Mouse (Mus musculus) neural tube, embryonic 12.5 days (tissue): ENCODE data around the gene Iqcn. TPM values are rescaled to one million over a fixed set of nuclear protein-coding genes. Genes with fewer than 3 reads are reported as not detected.

ENCODE experiments used
- ATAC-seq: fragments of 200-750 bp; cut with Nextera tagmentation; 2 replicates; pipeline ENCODE4 v1.8.0; 2017; ENCODE audit warnings: low read depth, mild to moderate bottlenecking, moderate TSS enrichment, moderate library complexity; ENCODE audit not compliant: low FRiP score
- H3K27ac ChIP-seq: fragments of 300-500 bp; sonication (generic); 2 replicates; pipeline ENCODE4 v1.5.1; 2016
- H3K27me3 ChIP-seq: fragments of 300-500 bp; sonication (generic); replicated peaks from 2 replicates; pipeline ENCODE4 v1.6.1; 2016; ENCODE audit warnings: mild to moderate bottlenecking
- H3K36me3 ChIP-seq: fragments of 300-500 bp; sonication (generic); 2 replicates; pipeline ENCODE4 v1.6.1; 2016; ENCODE audit warnings: mild to moderate bottlenecking
- H3K4me1 ChIP-seq: fragments of 300-500 bp; sonication (generic); 2 replicates; pipeline ENCODE4 v1.6.1; 2016
- H3K4me2 ChIP-seq: fragments of 300-500 bp; sonication (generic); replicated peaks from 2 replicates; pipeline ENCODE4 v1.6.1; 2016; ENCODE audit warnings: mild to moderate bottlenecking
- H3K4me3 ChIP-seq: fragments of 300-500 bp; sonication (generic); 2 replicates; pipeline ENCODE4 v1.5.1; 2016
- H3K9ac ChIP-seq: fragments of 300-500 bp; sonication (generic); 2 replicates; pipeline ENCODE4 v1.6.1; 2016; ENCODE audit warnings: mild to moderate bottlenecking
- H3K9me3 ChIP-seq: fragments of 300-500 bp; sonication (generic); 2 replicates; pipeline ENCODE4 v1.6.1; 2016; ENCODE audit warnings: mild to moderate bottlenecking
- WGBS: fragments of 180-500 bp; shearing (Covaris S2); methylation state at CpG from one replicate; pipeline ENCODE4 v1.1.7; 2016; 5-methylcytosine and 5-hydroxymethylcytosine counted together
- polyA plus RNA-seq: library from polyadenylated mRNA; unstranded; fragments of >200 nt; fragmentation: Nextera tagmentation; extraction: Ambion mirVana; gene quantifications from 2 replicates; pipeline ENCODE4 v1.2.1, GENCODE M21; 2016

Gene Iqcn
- polyA plus RNA-seq, 1 experiment from 2014 or later = 0.16 TPM

GRCm38 (mm10) chr8:70743656-70744590 is 40.7 kb downstream of the Iqcn start:
- H3K27me3 ChIP-seq = peaks cover 80% of the 10 kb centered on the region
- H3K9me3 ChIP-seq = no peaks in the 10 kb centered on the region
- peaks cover 16% of the 10 kb centered on the region for H3K4me1 ChIP-seq
- ATAC-seq = peak; percentile 52; the same call in 1 of the 2 replicates
- peak overlapping the region; percentile 47 for H3K9ac ChIP-seq
- peak overlapping the region; percentile 57 for H3K4me2 ChIP-seq
- 4% methylated on average over 48 of the region's 48 CpGs for WGBS
- no peak overlapping the region for H3K27ac ChIP-seq
- no peaks in the 10 kb centered on the region for H3K36me3 ChIP-seq
- peak overlapping the region; percentile 27 for H3K4me3 ChIP-seq

- Histone ChIP-seq H3K9me3 (no peaks in the 10 kb centered on the region), H3K4me1 (peaks cover 16% of the 10 kb centered on the region), H3K4me3 (no peak overlapping the region), H3K27ac (no peak overlapping the region), H3K4me2 (no peak overlapping the region), H3K9ac (no peak overlapping the region), H3K27me3 (peaks cover 84% of the 10 kb centered on the region), H3K36me3 (no peaks in the 10 kb centered on the region)
- WGBS = 63% methylated on average over 11 of the region's 11 CpGs
- no peak for ATAC-seq
Observed at GRCm38 (mm10) chr8:70744806-70745205, 41.5 kb downstream of the Iqcn start.

GRCm38 (mm10) chr8:70745691-70746220 is 42.5 kb downstream of the Iqcn start:
- H3K36me3 ChIP-seq = no peaks in the 10 kb centered on the region
- no peak overlapping the region for H3K4me2 ChIP-seq
- no peak overlapping the region for H3K4me3 ChIP-seq
- peaks cover 16% of the 10 kb centered on the region for H3K4me1 ChIP-seq
- no peak overlapping the region for H3K27ac ChIP-seq
- H3K9ac ChIP-seq = no peak overlapping the region
- no peak for ATAC-seq
- WGBS = 50% methylated on average over 19 of the region's 19 CpGs
- peaks cover 80% of the 10 kb centered on the region for H3K27me3 ChIP-seq
- H3K9me3 ChIP-seq = no peaks in the 10 kb centered on the region

- no peak for ATAC-seq
- H3K9ac ChIP-seq = no peak overlapping the region
Observed at GRCm38 (mm10) chr8:70746676-70747075, 43.4 kb downstream of the Iqcn start.

GRCm38 (mm10) chr8:70747211-70747890 is 44.1 kb downstream of the Iqcn start:
- no peaks in the 10 kb centered on the region for H3K36me3 ChIP-seq
- H3K4me1 ChIP-seq = peaks cover 16% of the 10 kb centered on the region
- ATAC-seq = no peak
- H3K4me3 ChIP-seq = no peak overlapping the region
- H3K9me3 ChIP-seq = no peaks in the 10 kb centered on the region
- H3K9ac ChIP-seq = no peak overlapping the region
- H3K4me2 ChIP-seq = no peak overlapping the region
- peaks cover 68% of the 10 kb centered on the region for H3K27me3 ChIP-seq
- H3K27ac ChIP-seq = no peak overlapping the region
- WGBS = 85% methylated on average over 18 of the region's 18 CpGs

More at GRCm38 (mm10) chr8:70746676-70747075, 43.4 kb downstream of the Iqcn start:
- 79% methylated on average over 9 of the region's 9 CpGs for WGBS
- Histone ChIP-seq H3K9me3 (no peaks in the 10 kb centered on the region), H3K4me2 (no peak overlapping the region), H3K36me3 (no peaks in the 10 kb centered on the region), H3K4me1 (peaks cover 16% of the 10 kb centered on the region), H3K27ac (no peak overlapping the region), H3K27me3 (peaks cover 75% of the 10 kb centered on the region), H3K4me3 (no peak overlapping the region)

GRCm38 (mm10) chr8:70748246-70749096 is 45.2 kb downstream of the Iqcn start:
- no peak overlapping the region for H3K4me3 ChIP-seq
- ATAC-seq = no peak
- no peaks in the 10 kb centered on the region for H3K36me3 ChIP-seq
- no peaks in the 10 kb centered on the region for H3K9me3 ChIP-seq
- no peak overlapping the region for H3K4me2 ChIP-seq
- WGBS = 88% methylated on average over 23 of the region's 23 CpGs
- H3K27me3 ChIP-seq = peaks cover 57% of the 10 kb centered on the region
- no peak overlapping the region for H3K27ac ChIP-seq
- H3K4me1 ChIP-seq = peaks cover 14% of the 10 kb centered on the region
- H3K9ac ChIP-seq = no peak overlapping the region

- peaks cover 7% of the 10 kb centered on the region; the same call in 1 of the 2 replicates for H3K4me1 ChIP-seq
- H3K36me3 ChIP-seq = no peaks in the 10 kb centered on the region
- H3K9ac ChIP-seq = no peak overlapping the region
- WGBS = 80% methylated on average over 19 of the region's 19 CpGs
- no peak overlapping the region for H3K4me3 ChIP-seq
- H3K4me2 ChIP-seq = no peak overlapping the region
- no peaks in the 10 kb centered on the region for H3K9me3 ChIP-seq
- H3K27me3 ChIP-seq = peaks cover 49% of the 10 kb centered on the region
- ATAC-seq = no peak
- no peak overlapping the region for H3K27ac ChIP-seq
Observed at GRCm38 (mm10) chr8:70749097-70749674, 45.9 kb downstream of the Iqcn start.

GRCm38 (mm10) chr8:70750128-70750680 is 46.9 kb downstream of the Iqcn start:
- no peak overlapping the region for H3K4me3 ChIP-seq
- H3K27me3 ChIP-seq = peaks cover 39% of the 10 kb centered on the region
- no peaks in the 10 kb centered on the region for H3K9me3 ChIP-seq
- H3K9ac ChIP-seq = no peak overlapping the region
- H3K4me1 ChIP-seq = peaks cover 9% of the 10 kb centered on the region
- no peak overlapping the region for H3K27ac ChIP-seq
- no peaks in the 10 kb centered on the region for H3K36me3 ChIP-seq
- ATAC-seq = no peak
- H3K4me2 ChIP-seq = no peak overlapping the region
- 88% methylated on average over 13 of the region's 13 CpGs for WGBS

- peaks cover 12% of the 10 kb centered on the region for H3K36me3 ChIP-seq
- peaks cover 20% of the 10 kb centered on the region for H3K4me1 ChIP-seq
- 38% methylated on average over 11 of the region's 11 CpGs for WGBS
- H3K27ac ChIP-seq = no peak overlapping the region
- no peaks in the 10 kb centered on the region for H3K9me3 ChIP-seq
- peaks cover 20% of the 10 kb centered on the region for H3K27me3 ChIP-seq
- no peak for ATAC-seq
- H3K4me3 ChIP-seq = no peak overlapping the region
- H3K9ac ChIP-seq = no peak overlapping the region
- H3K4me2 ChIP-seq = no peak overlapping the region; the same call in 1 of the 2 replicates
Observed at GRCm38 (mm10) chr8:70752000-70752764, 48.9 kb downstream of the Iqcn start.

GRCm38 (mm10) chr8:70753151-70753550 is 49.9 kb downstream of the Iqcn start:
- H3K27ac ChIP-seq = no peak overlapping the region
- H3K9ac ChIP-seq = peak overlapping the region; percentile 26; the same call in 1 of the 2 replicates
- 32% methylated on average over 21 of the region's 21 CpGs for WGBS
- no peak for ATAC-seq
- H3K4me2 ChIP-seq = peak overlapping the region; percentile 26
- H3K4me3 ChIP-seq = no peak overlapping the region
- peaks cover 21% of the 10 kb centered on the region for H3K36me3 ChIP-seq
- peaks cover 29% of the 10 kb centered on the region for H3K4me1 ChIP-seq
- H3K9me3 ChIP-seq = no peaks in the 10 kb centered on the region
- H3K27me3 ChIP-seq = peaks cover 10% of the 10 kb centered on the region
